Mouse (Mus musculus) myocyte (in vitro differentiated cells): Measurements from ENCODE around the gene Agpat1.

Source experiments
- CEBPB ChIP-seq: IDR thresholded peaks from 2 replicates; pipeline ENCODE4 v1.6.1; 2011; ENCODE audit warnings: mild to moderate bottlenecking, moderate library complexity; ENCODE audit not compliant: poor library complexity, insufficient read depth, severe bottlenecking
- POLR2A ChIP-seq: IDR thresholded peaks from one replicate; pipeline ENCODE4 v1.6.1; 2011; ENCODE audit warnings: low read depth, mild to moderate bottlenecking, control low read depth, moderate library complexity; ENCODE audit not compliant: insufficient read length
- REST ChIP-seq: IDR thresholded peaks from one replicate; pipeline ENCODE4 v1.6.1; 2011; ENCODE audit warnings: mild to moderate bottlenecking, control low read depth, moderate library complexity; ENCODE audit not compliant: insufficient read depth, insufficient read length
- TCF3 ChIP-seq: IDR thresholded peaks from one replicate; pipeline ENCODE4 v1.6.1; 2011; ENCODE audit warnings: low read depth, control low read depth; ENCODE audit not compliant: insufficient read length
- USF1 ChIP-seq: IDR thresholded peaks from one replicate; pipeline ENCODE4 v1.6.1; 2011; ENCODE audit warnings: low read depth, mild to moderate bottlenecking, control low read depth, moderate library complexity

DNA sequence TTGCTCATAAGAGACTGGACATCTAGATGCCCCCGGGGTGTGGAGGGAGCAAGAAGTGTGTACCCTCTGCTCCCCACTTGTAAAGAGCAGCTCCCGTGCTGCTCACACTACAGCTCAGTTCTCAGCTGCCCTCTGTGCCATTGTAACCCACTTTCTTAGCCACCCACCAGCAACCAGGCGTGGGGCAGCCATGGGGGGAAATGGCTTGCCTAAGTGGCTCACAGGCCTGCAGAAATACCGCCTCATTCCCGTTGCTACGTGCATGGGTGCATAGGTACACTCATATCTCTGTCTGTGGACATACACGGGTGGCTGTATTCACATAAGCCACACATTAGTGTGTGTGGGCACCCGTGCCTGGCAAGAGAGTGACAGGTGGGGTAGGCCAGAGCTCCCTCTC is 58.9 kb downstream of the Agpat1 start:
- TF ChIP-seq POLR2A (no peak), TCF3 (no peak), USF1 (no peak), CEBPB (no peak), REST (no peak)
